Mouse (Mus musculus) heart, embryonic 11.5 days (tissue): ENCODE measurements at regions not wholly inside any gene's neighbourhood (a gene's known extent, or its start where the extent isn't known, plus 50 kb on each side); places are given as distances from the start of the nearest gene placed in this dataset.

Source experiments
- ATAC-seq: fragments of 200-750 bp; cut with Nextera tagmentation; replicated peaks from 2 replicates; pipeline ENCODE4 v1.8.0; 2017; ENCODE audit warnings: moderate library complexity; ENCODE audit not compliant: insufficient number of reproducible peaks, low FRiP score, low TSS enrichment
- H3K27ac ChIP-seq: fragments of 300-500 bp; sonication (generic); 2 replicates; pipeline ENCODE4 v1.5.1; 2014; ENCODE audit warnings: mild to moderate bottlenecking, low read depth, low read length
- H3K27me3 ChIP-seq: fragments of 300-500 bp; sonication (generic); 2 replicates; pipeline ENCODE4 v1.6.1; 2014; ENCODE audit warnings: mild to moderate bottlenecking, low read length, mixed read lengths; ENCODE audit not compliant: control insufficient read depth, insufficient read depth
- H3K36me3 ChIP-seq: fragments of 300-500 bp; sonication (generic); 2 replicates; pipeline ENCODE4 v1.6.1; 2014; ENCODE audit warnings: mild to moderate bottlenecking, low read length, moderate library complexity, mixed read lengths; ENCODE audit not compliant: control insufficient read depth, insufficient read depth
- H3K4me1 ChIP-seq: fragments of 300-500 bp; sonication (generic); 2 replicates; pipeline ENCODE4 v1.6.1; 2014; ENCODE audit warnings: low read length; ENCODE audit not compliant: control insufficient read depth, insufficient read depth
- H3K4me2 ChIP-seq: fragments of 300-500 bp; sonication (generic); 2 replicates; pipeline ENCODE4 v1.6.1; 2014; ENCODE audit warnings: mild to moderate bottlenecking, moderate library complexity
- H3K4me3 ChIP-seq: fragments of 300-500 bp; sonication (generic); 2 replicates; pipeline ENCODE4 v1.5.1; 2014; ENCODE audit warnings: low read depth, low read length
- H3K9ac ChIP-seq: fragments of 300-500 bp; sonication (generic); 2 replicates; pipeline ENCODE4 v1.6.1; 2014; ENCODE audit warnings: mild to moderate bottlenecking, low read depth, low read length, moderate library complexity
- H3K9me3 ChIP-seq: fragments of 300-500 bp; sonication (generic); replicated peaks from 2 replicates; pipeline ENCODE4 v1.6.1; 2016; ENCODE audit warnings: low read length; ENCODE audit not compliant: control insufficient read depth
- WGBS: fragments of 180-500 bp; shearing (Covaris S2); extraction: QIAGEN DNeasy Blood & Tissue Kit; methylation state at CpG from one replicate; pipeline ENCODE4 v1.1.7; 2014; ENCODE audit not compliant: insufficient replicate concordance; 5-methylcytosine and 5-hydroxymethylcytosine counted together

DNA sequence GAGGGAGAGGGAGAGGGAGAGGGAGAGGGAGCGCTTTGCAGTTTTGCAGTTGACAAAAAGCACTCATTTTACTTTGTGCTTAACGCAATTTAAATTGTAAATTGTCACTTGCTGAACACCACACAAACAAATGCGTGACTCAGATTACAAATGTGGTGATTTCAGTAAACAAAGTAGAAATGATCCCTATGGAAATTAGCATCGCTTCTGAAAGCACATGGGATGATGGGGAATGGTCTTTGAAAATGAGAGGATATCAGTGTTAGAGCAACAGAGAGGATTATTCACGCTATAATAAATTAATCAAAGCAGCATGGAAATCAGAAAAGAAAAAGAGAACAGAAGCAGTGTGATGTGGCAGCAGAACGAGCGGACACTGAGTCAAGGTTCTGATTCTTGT lies 78.4 kb upstream of the Adra1b start:
- WGBS, result 74% methylated on average over 7 of the region's 7 CpGs
- no peak for ATAC-seq
- Histone ChIP-seq H3K4me1 (no peaks in the 10 kb centered on the region), H3K4me3 (no peak overlapping the region), H3K27ac (no peak overlapping the region), H3K27me3 (no peaks in the 10 kb centered on the region), H3K4me2 (no peak overlapping the region), H3K9ac (no peak overlapping the region), H3K36me3 (no peaks in the 10 kb centered on the region), H3K9me3 (no peaks in the 10 kb centered on the region)

DNA sequence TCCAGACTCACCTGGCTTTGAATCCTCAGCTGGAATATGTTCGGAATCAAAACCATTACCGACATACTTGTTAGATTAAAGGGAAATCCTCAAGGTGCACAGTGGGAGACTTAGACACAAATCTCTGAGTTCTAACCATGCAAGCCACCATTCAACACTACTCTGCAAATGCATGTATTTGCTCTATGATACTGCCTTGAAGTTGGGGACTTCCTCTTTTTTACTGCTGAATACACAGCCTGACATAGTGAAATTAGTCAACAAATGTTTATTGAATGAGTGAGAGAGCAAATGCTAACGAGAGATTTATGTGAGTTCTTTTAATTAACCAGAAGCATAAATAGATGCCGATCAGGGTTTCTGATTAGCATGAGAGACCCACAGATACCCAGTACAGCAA lies 79.4 kb upstream of the Adra1b start:
- no peak overlapping the region for H3K9ac ChIP-seq
- no peak overlapping the region for H3K4me3 ChIP-seq
- no peaks in the 10 kb centered on the region for H3K4me1 ChIP-seq
- no peaks in the 10 kb centered on the region for H3K27me3 ChIP-seq
- H3K4me2 ChIP-seq, result no peak overlapping the region
- no peaks in the 10 kb centered on the region for H3K36me3 ChIP-seq
- H3K27ac ChIP-seq, result no peak overlapping the region
- H3K9me3 ChIP-seq, result no peaks in the 10 kb centered on the region
- no peak for ATAC-seq
- 82% methylated on average over 4 of the region's 4 CpGs for WGBS

DNA sequence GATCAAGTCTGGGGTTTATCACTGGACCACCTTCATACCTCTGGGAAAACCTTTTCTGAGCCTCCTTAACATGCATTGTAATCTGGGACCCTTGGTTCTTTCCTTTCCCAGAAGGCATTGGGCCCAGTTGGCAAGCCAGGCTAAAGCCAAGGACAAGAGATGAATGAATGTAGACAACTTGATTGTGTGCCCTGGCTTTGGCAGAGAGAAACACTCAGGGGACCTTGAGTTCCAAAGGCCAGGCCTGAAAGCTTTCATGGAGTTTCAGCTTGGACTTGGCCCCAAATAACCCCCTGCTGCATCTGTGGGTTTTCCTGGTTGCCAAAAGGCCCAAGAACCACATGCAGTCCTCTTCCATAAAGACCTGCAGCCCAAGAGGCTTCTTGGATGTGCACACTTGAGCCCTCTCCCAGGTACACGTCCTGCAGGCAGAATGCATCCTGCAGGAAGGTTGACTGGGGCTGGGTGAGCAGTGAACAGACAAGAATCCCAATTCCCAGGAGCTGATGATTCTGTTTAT lies 89.0 kb upstream of the Adra1b start:
- Histone ChIP-seq H3K4me2 (no peak overlapping the region), H3K4me3 (no peak overlapping the region), H3K4me1 (no peaks in the 10 kb centered on the region), H3K27me3 (no peaks in the 10 kb centered on the region), H3K9me3 (no peaks in the 10 kb centered on the region), H3K9ac (no peak overlapping the region), H3K36me3 (no peaks in the 10 kb centered on the region), H3K27ac (no peak overlapping the region)
- no peak for ATAC-seq
- 69% methylated on average over 1 of the region's 1 CpGs for WGBS

DNA sequence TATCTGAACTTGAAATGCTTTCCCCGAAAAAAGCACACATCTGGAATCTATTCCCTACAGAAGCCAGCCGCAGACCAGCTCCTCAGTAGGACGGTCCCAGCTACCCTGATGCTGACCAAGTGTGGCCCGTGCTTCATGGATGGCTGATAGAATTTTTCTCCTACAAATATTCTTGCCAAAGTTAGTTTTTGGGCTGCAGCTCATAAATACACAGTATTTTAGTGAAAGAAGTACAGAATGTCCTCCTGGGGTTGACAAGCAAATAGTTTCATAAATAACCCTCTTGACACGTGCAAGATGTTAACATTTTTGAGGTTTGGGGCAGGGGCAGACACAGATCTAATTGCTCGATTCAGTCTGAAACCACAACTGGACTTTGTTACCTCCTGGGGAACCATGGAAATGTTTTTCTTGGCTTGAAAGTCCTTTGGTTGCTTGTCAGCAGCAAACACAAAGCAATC lies 91.0 kb upstream of the Adra1b start:
- H3K4me1 ChIP-seq, result no peaks in the 10 kb centered on the region
- H3K27ac ChIP-seq, result no peak overlapping the region
- H3K4me3 ChIP-seq, result no peak overlapping the region
- no peak overlapping the region for H3K4me2 ChIP-seq
- H3K36me3 ChIP-seq, result no peaks in the 10 kb centered on the region
- no peaks in the 10 kb centered on the region for H3K27me3 ChIP-seq
- no peak overlapping the region for H3K9ac ChIP-seq
- no peaks in the 10 kb centered on the region for H3K9me3 ChIP-seq
- ATAC-seq, result no peak
- WGBS, result 53% methylated on average over 6 of the region's 6 CpGs

DNA sequence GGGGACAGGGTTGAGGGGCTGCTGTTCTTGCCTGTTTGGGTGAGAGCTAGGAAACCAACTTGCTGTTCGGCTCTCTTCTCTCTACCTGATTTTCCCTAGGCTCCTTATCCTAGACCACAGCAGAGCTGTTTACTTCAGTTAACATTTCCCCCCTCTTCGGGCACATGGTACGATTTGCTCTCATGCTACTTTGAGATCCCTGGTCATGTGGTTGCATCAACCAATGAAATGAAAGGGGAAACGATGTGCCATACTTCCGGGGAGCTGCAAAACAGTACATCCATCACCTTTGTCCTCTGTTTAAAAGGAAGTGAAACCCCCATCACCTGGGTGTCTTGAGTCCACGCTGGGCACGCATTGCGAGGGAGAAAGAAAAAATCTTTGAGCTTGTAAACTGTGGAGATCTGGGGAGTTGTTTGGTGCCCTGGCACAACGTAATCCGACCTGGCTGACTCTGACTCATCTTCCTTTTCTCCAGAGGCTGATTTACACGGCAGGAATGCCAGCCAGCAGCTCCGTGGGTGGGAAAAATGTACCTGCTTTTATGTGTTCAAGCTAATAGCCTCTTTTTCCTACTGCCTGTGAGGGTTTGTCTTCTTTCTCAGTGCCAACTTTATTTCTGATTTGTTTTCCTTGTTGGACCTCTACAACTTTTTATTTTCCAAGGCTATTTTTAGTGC lies 97.2 kb upstream of the Adra1b start:
- WGBS, result 66% methylated on average over 12 of the region's 12 CpGs

DNA sequence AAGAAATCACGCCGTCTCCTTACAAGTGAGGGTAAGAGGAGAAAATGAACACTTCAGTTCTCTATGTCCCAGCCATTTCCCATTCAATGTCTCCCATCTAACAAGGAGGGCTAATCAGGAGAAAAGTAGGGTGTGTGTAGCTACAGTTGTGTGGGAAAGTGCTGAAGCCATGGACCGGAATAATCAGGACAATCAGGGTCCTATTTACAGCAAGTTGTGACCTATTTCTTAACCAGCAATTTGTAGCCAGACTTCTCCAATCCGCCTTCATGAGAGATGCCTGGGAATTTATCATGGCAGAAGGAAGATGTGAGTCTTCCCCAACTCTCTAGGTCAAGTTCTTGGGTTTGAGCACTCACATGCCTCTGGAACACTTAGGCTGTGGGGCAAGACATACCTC lies 99.0 kb upstream of the Adra1b start:
- Histone ChIP-seq H3K4me3 (no peak overlapping the region), H3K36me3 (no peaks in the 10 kb centered on the region), H3K27ac (no peak overlapping the region), H3K4me1 (no peaks in the 10 kb centered on the region), H3K9ac (no peak overlapping the region), H3K9me3 (no peaks in the 10 kb centered on the region), H3K27me3 (no peaks in the 10 kb centered on the region), H3K4me2 (no peak overlapping the region)
- no peak for ATAC-seq
- WGBS, result 89% methylated on average over 4 of the region's 4 CpGs

More for the DNA sequence above, 97.2 kb upstream of the Adra1b start:
- Histone ChIP-seq H3K4me2 (no peak overlapping the region), H3K27ac (no peak overlapping the region), H3K9me3 (no peaks in the 10 kb centered on the region), H3K27me3 (no peaks in the 10 kb centered on the region), H3K9ac (no peak overlapping the region), H3K4me3 (no peak overlapping the region), H3K4me1 (no peaks in the 10 kb centered on the region), H3K36me3 (no peaks in the 10 kb centered on the region)
- ATAC-seq, result no peak

DNA sequence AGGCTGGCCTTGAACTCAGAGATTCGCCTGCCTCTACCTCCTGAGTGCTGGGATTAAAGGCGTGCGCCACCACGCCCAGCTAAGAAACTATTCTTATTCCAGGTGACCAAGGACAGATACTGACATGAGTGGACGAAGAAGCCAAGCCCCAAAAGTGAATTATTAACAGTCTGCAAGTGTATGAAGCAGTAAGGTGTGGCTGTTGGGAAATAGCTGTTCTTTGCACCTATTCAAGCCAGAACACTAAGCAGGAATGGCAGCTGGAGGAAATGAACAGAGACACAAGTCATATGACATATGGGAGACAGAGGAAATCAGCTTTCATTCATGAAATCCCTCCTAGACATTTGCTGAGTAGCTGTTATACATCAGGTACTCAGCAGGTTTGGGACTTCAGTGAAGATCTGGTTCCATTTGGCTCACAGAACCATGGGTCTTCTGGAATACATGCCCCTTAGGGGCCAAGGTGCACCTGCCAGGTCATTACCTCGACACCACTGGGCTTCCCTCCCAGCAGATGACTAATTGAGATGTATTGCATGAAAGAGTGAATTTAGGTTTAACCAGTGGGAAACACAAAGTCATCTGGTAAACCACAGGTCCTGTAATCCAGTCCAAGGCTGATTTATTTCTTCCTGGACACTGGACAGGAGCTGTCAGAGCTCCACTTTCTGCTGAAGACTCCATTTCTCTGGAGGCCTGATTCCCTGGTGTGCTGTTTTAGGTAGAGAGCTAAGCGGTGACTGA lies 101.0 kb upstream of the Adra1b start:
- WGBS, result 78% methylated on average over 7 of the region's 7 CpGs
- no peaks in the 10 kb centered on the region for H3K9me3 ChIP-seq
- no peak overlapping the region for H3K4me3 ChIP-seq
- H3K9ac ChIP-seq, result no peak overlapping the region
- H3K36me3 ChIP-seq, result no peaks in the 10 kb centered on the region
- no peak overlapping the region for H3K27ac ChIP-seq
- no peaks in the 10 kb centered on the region for H3K4me1 ChIP-seq
- H3K4me2 ChIP-seq, result no peak overlapping the region
- no peak for ATAC-seq
- H3K27me3 ChIP-seq, result no peaks in the 10 kb centered on the region

DNA sequence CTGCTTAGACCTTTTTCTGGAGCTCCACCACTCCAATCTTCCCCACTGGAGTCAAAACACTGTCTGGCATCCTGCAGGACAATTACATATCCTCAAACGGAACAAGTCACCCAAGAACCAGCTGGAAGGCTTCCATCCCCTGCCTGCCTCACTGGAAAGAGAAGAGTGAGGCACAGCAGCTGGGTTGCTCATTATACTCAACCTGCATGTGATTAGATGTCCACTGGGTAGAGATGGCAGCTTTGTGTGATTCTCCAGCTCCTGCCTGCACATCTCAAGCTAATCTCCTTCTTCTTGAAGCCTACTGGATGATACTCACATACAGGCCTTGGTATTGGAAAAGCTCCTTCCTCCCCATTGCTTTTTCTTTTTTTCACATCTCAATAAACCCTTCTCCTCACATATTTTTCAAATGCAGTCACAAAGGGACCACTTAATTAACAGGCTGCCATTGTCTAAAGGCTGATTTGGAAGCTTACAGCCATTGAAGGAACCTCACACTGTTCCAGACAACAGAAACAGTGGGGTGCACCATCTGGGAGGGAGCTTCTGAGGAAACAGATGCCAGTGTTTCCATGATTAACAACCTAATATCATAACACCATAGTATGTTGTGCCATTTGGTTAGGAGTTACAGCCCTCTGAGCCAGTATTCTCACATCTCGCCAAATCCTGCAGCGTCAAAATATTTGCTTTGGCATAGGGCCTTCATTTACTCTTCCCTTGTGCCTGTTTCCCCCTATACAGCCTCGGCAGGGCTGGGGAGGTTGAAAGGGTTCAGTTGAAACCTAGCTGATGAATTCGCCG lies 101.9 kb upstream of the Adra1b start:
- no peaks in the 10 kb centered on the region for H3K27me3 ChIP-seq
- H3K4me3 ChIP-seq, result no peak overlapping the region
- no peak overlapping the region for H3K4me2 ChIP-seq
- no peaks in the 10 kb centered on the region for H3K36me3 ChIP-seq
- H3K4me1 ChIP-seq, result no peaks in the 10 kb centered on the region
- WGBS, result 53% methylated on average over 6 of the region's 6 CpGs
- no peak overlapping the region for H3K9ac ChIP-seq
- no peaks in the 10 kb centered on the region for H3K9me3 ChIP-seq
- H3K27ac ChIP-seq, result no peak overlapping the region
- no peak for ATAC-seq
